Mouse (Mus musculus) limb, embryonic 10.5 days (tissue): ENCODE measurements around the gene Pigk. TPM values are rescaled to one million over a fixed set of nuclear protein-coding genes. Genes with fewer than 3 reads are reported as not detected.

Experiments used
- polyA plus RNA-seq: library from polyadenylated mRNA; unstranded; fragments of >200 nt; fragmentation: Nextera tagmentation; extraction: Ambion mirVana; gene quantifications from 2 replicates; pipeline ENCODE4 v1.2.1, GENCODE M21; 2016

Gene Pigk
- polyA plus RNA-seq, 1 experiment from 2014 or later = 39.5 TPM

Other genes with a start within 250 kb of the Pigk start
- 2.0 TPM in 2 replicates for gene Ak5, start 45.7 kb upstream of the Pigk start, polyA plus RNA-seq